Mouse (Mus musculus): Measurements from ENCODE around the gene Trim44. TPM values are rescaled to one million over a fixed set of nuclear protein-coding genes. Genes with fewer than 3 reads are reported as not detected.

Trim44 gene
- polyA plus RNA-seq, 1 experiment from 2014 or later: 54.2 TPM

- WGBS: 23% methylated on average over 6 of the region's 6 CpGs
- peaks cover 20% of the 10 kb centered on the region for H3K4me1 ChIP-seq
Measured at GRCm38 (mm10) chr2:102401352-102401692, 6.3 kb downstream of the Trim44 start.

GRCm38 (mm10) chr2:102400605-102401351, 6.8 kb downstream of the Trim44 start:
- peak overlapping the region; percentile 76 for H3K4me3 ChIP-seq (replicated peaks)
- peak overlapping the region; percentile 90 for H3K9ac ChIP-seq
- H3K9me3 ChIP-seq: no peaks in the 10 kb centered on the region
- peak; percentile 90 for ATAC-seq (ENCODE audit: low FRiP score)
- under 1% methylated on average over 73 of the region's 94 CpGs for WGBS
- peak overlapping the region; percentile 65 for H3K4me2 ChIP-seq
- no peaks in the 10 kb centered on the region for H3K36me3 ChIP-seq (replicated peaks)
- H3K27ac ChIP-seq: peak overlapping the region; percentile 95
- no peaks in the 10 kb centered on the region for H3K27me3 ChIP-seq
- H3K4me1 ChIP-seq: peaks cover 20% of the 10 kb centered on the region

More at GRCm38 (mm10) chr2:102401352-102401692, 6.3 kb downstream of the Trim44 start:
- Histone ChIP-seq H3K4me3 (replicated peaks) (peak overlapping the region; percentile 76), H3K4me2 (peak overlapping the region; percentile 65), H3K9me3 (no peaks in the 10 kb centered on the region), H3K9ac (peak overlapping the region; percentile 90), H3K27me3 (0 out of 2 replicates have a peak, but pooled peaks cover 4% of the 10 kb centered on the region), H3K27ac (peak overlapping the region; percentile 95), H3K36me3 (replicated peaks) (no peaks in the 10 kb centered on the region)
- ATAC-seq (ENCODE audit: low FRiP score): no peak; the same call in 1 of the 2 replicates

GRCm38 (mm10) chr2:102399864-102400604, 7.6 kb downstream of the Trim44 start:
- peak overlapping the region; percentile 65 for H3K4me2 ChIP-seq
- no peaks in the 10 kb centered on the region for H3K27me3 ChIP-seq
- peak overlapping the region; percentile 95 for H3K27ac ChIP-seq
- 0 out of 2 replicates have a peak, but pooled peaks cover 2% of the 10 kb centered on the region for H3K36me3 ChIP-seq (replicated peaks)
- peak overlapping the region; percentile 76 for H3K4me3 ChIP-seq (replicated peaks)
- no peak for ATAC-seq (ENCODE audit: low FRiP score)
- H3K4me1 ChIP-seq: peaks cover 20% of the 10 kb centered on the region
- 42% methylated on average over 46 of the region's 48 CpGs for WGBS
- no peaks in the 10 kb centered on the region for H3K9me3 ChIP-seq
- peak overlapping the region; percentile 90 for H3K9ac ChIP-seq

GRCm38 (mm10) chr2:102396493-102396892, 11.1 kb downstream of the Trim44 start:
- no peak overlapping the region for H3K4me3 ChIP-seq (replicated peaks)
- H3K4me2 ChIP-seq: no peak overlapping the region
- H3K4me1 ChIP-seq: peaks cover 19% of the 10 kb centered on the region
- ATAC-seq (ENCODE audit: low FRiP score): no peak
- peaks cover 2% of the 10 kb centered on the region; the same call in 1 of the 2 replicates for H3K36me3 ChIP-seq (replicated peaks)
- H3K27ac ChIP-seq: no peak overlapping the region
- H3K9ac ChIP-seq: no peak overlapping the region
- 87% methylated on average over 1 of the region's 1 CpGs for WGBS
- H3K27me3 ChIP-seq: no peaks in the 10 kb centered on the region
- H3K9me3 ChIP-seq: no peaks in the 10 kb centered on the region

- no peaks in the 10 kb centered on the region for H3K4me1 ChIP-seq
- 97% methylated on average over 1 of the region's 1 CpGs for WGBS
- H3K9ac ChIP-seq: no peak overlapping the region
- no peak overlapping the region for H3K4me3 ChIP-seq (replicated peaks)
- H3K36me3 ChIP-seq (replicated peaks): peaks cover 2% of the 10 kb centered on the region; the same call in 1 of the 2 replicates
- no peak overlapping the region for H3K4me2 ChIP-seq
- ATAC-seq (ENCODE audit: low FRiP score): no peak
- no peak overlapping the region for H3K27ac ChIP-seq
- H3K9me3 ChIP-seq: no peaks in the 10 kb centered on the region
- H3K27me3 ChIP-seq: no peaks in the 10 kb centered on the region
Measured at GRCm38 (mm10) chr2:102393457-102393856, 14.2 kb downstream of the Trim44 start.

- Histone ChIP-seq H3K36me3 (replicated peaks) (no peaks in the 10 kb centered on the region), H3K4me3 (replicated peaks) (no peak overlapping the region), H3K4me2 (no peak overlapping the region), H3K27ac (no peak overlapping the region), H3K27me3 (no peaks in the 10 kb centered on the region), H3K9ac (no peak overlapping the region), H3K4me1 (peaks cover 16% of the 10 kb centered on the region), H3K9me3 (no peaks in the 10 kb centered on the region)
- ATAC-seq (ENCODE audit: low FRiP score): no peak
Measured at GRCm38 (mm10) chr2:102385328-102385902, 22.2 kb downstream of the Trim44 start.

- no peak overlapping the region for H3K9ac ChIP-seq
- no peaks in the 10 kb centered on the region for H3K9me3 ChIP-seq
- no peak overlapping the region for H3K4me3 ChIP-seq (replicated peaks)
- H3K36me3 ChIP-seq (replicated peaks): no peaks in the 10 kb centered on the region
- 57% methylated on average over 1 of the region's 1 CpGs for WGBS
- no peak for ATAC-seq (ENCODE audit: low FRiP score)
- no peaks in the 10 kb centered on the region for H3K27me3 ChIP-seq
- no peak overlapping the region for H3K27ac ChIP-seq
- H3K4me2 ChIP-seq: no peak overlapping the region
- peaks cover 16% of the 10 kb centered on the region for H3K4me1 ChIP-seq
Measured at GRCm38 (mm10) chr2:102384496-102384895, 23.1 kb downstream of the Trim44 start.

- Histone ChIP-seq H3K36me3 (replicated peaks) (no peaks in the 10 kb centered on the region), H3K27ac (no peak overlapping the region; the same call in 1 of the 2 replicates), H3K4me2 (no peak overlapping the region), H3K9ac (0 out of 2 replicates have a peak overlapping the region, but pooled peaks have one; percentile 25), H3K4me3 (replicated peaks) (no peak overlapping the region), H3K27me3 (no peaks in the 10 kb centered on the region), H3K4me1 (peaks cover 16% of the 10 kb centered on the region), H3K9me3 (no peaks in the 10 kb centered on the region)
- 63% methylated on average over 2 of the region's 2 CpGs for WGBS
- no peak for ATAC-seq (ENCODE audit: low FRiP score)
Measured at GRCm38 (mm10) chr2:102384057-102384456, 23.6 kb downstream of the Trim44 start.

GRCm38 (mm10) chr2:102383069-102383834, 24.4 kb downstream of the Trim44 start:
- Histone ChIP-seq H3K4me2 (no peak overlapping the region), H3K4me1 (peaks cover 16% of the 10 kb centered on the region), H3K27ac (no peak overlapping the region), H3K27me3 (no peaks in the 10 kb centered on the region), H3K4me3 (replicated peaks) (no peak overlapping the region), H3K36me3 (replicated peaks) (no peaks in the 10 kb centered on the region), H3K9ac (0 out of 2 replicates have a peak overlapping the region, but pooled peaks have one; percentile 25), H3K9me3 (no peaks in the 10 kb centered on the region)
- 56% methylated on average over 3 of the region's 3 CpGs for WGBS
- ATAC-seq (ENCODE audit: low FRiP score): no peak

- Histone ChIP-seq H3K36me3 (replicated peaks) (no peaks in the 10 kb centered on the region), H3K4me1 (peaks cover 16% of the 10 kb centered on the region), H3K9ac (no peak overlapping the region), H3K27me3 (no peaks in the 10 kb centered on the region), H3K27ac (no peak overlapping the region), H3K4me2 (no peak overlapping the region), H3K4me3 (replicated peaks) (no peak overlapping the region), H3K9me3 (no peaks in the 10 kb centered on the region)
- ATAC-seq (ENCODE audit: low FRiP score): no peak
- WGBS: 77% methylated on average over 3 of the region's 3 CpGs
Measured at GRCm38 (mm10) chr2:102382519-102382918, 25.1 kb downstream of the Trim44 start.

- H3K4me1 ChIP-seq: peaks cover 16% of the 10 kb centered on the region
- H3K9me3 ChIP-seq: no peaks in the 10 kb centered on the region
- no peak overlapping the region for H3K9ac ChIP-seq
- H3K4me3 ChIP-seq (replicated peaks): no peak overlapping the region
- H3K4me2 ChIP-seq: no peak overlapping the region
- H3K36me3 ChIP-seq (replicated peaks): no peaks in the 10 kb centered on the region; the same call in 1 of the 2 replicates
- no peak for ATAC-seq (ENCODE audit: low FRiP score)
- H3K27ac ChIP-seq: no peak overlapping the region
- WGBS: 94% methylated on average over 2 of the region's 2 CpGs
- H3K27me3 ChIP-seq: no peaks in the 10 kb centered on the region
Measured at GRCm38 (mm10) chr2:102380581-102380980, 27.0 kb downstream of the Trim44 start.

- Histone ChIP-seq H3K9me3 (no peaks in the 10 kb centered on the region), H3K36me3 (replicated peaks) (no peaks in the 10 kb centered on the region; the same call in 1 of the 2 replicates), H3K9ac (no peak overlapping the region), H3K4me3 (replicated peaks) (no peak overlapping the region), H3K4me1 (peaks cover 6% of the 10 kb centered on the region), H3K27ac (no peak overlapping the region), H3K4me2 (no peak overlapping the region), H3K27me3 (no peaks in the 10 kb centered on the region)
- WGBS: 79% methylated on average over 1 of the region's 1 CpGs
- no peak for ATAC-seq (ENCODE audit: low FRiP score)
Measured at GRCm38 (mm10) chr2:102378928-102379327, 28.7 kb downstream of the Trim44 start.
